Mouse (Mus musculus) thymus, adult 18-20 months (tissue): ENCODE data around the gene D10Jhu81e.
"Not testable (repeated sequence)": the region's sequence is repeated elsewhere in the genome, so short reads cannot be mapped to it uniquely, and the experiment has no call there.

Experiments used
- DNase-seq, 2 experiments: peaks; one replicate each; pipeline ENCODE4 v3.0.0; 2022; ENCODE audit warnings: mixed read lengths in 2 of 2

Gene D10Jhu81e

GRCm38 (mm10) chr10:78129423-78129822 lies 40.2 kb downstream of the D10Jhu81e start:
- no peak for DNase-seq

- no peak for DNase-seq
Observed at GRCm38 (mm10) chr10:78128647-78129046, 40.9 kb downstream of the D10Jhu81e start.

GRCm38 (mm10) chr10:78127931-78128330 lies 41.7 kb downstream of the D10Jhu81e start:
- no peak for DNase-seq

GRCm38 (mm10) chr10:78127046-78127870 lies 42.3 kb downstream of the D10Jhu81e start:
- no peak for DNase-seq

DNA sequence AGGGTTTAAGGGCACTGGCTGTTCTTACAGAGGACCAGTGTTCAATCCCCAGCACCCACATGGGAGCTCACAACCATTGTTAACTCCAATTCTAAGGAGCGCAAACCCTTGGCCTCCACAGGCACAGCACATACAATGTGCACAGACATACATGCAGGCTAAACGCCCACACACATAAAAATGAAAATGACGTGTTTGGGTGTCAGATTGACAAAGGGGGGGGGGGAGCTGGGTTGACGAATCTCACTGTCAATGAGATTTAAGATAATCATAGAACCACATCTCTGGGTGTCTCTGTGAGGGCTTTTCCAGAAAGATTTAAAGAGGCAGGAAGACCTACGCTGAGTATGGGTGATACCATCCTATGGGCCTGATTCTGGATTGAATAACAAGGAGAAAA lies 43.3 kb downstream of the D10Jhu81e start:
- DNase-seq, result no peak

GRCm38 (mm10) chr10:78125061-78125460 lies 44.5 kb downstream of the D10Jhu81e start:
- not testable (repeated sequence) for DNase-seq

DNA sequence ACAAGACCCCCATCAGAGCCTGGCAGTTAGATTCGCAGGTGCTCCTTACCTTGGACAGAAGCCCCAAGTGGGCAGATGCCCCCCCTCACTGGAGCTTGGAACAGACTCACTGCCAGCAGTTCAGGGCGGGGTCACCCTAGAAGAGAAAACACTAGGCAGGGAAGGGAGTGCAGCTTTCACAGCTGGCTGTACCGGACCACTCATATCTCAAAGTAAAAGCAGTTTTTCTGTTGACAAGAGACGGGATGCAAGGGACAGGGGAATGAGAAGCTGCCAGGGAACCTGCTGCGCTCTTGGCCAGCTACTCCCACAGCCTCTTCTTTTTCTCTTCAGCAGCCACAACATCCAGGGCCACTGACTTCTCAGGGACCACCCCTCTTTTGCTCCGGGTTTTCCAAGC lies 45.4 kb downstream of the D10Jhu81e start:
- DNase-seq, result not testable (repeated sequence)

DNA sequence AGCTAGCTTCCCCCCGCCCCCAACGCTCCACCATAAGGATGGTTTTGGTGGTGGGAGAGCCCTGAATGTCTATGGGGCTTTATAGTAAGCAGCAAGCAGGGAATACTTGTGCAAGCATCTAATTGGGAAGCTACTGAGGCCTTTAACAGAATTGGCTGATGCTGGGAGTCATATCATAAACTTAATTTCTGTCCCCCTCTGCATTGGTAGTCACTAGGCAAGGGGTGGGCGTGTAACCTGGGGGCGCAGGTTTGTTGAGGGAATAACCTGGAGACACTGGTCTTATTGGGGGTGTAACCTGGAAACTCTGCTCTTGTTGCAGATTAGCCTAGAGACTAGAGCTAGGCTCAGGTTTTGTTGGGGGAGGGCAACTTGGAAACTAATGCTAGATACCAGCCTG lies 50.2 kb downstream of the D10Jhu81e start:
- no peak for DNase-seq

GRCm38 (mm10) chr10:78115153-78115552 lies 54.4 kb downstream of the D10Jhu81e start:
- DNase-seq, result no peak

DNA sequence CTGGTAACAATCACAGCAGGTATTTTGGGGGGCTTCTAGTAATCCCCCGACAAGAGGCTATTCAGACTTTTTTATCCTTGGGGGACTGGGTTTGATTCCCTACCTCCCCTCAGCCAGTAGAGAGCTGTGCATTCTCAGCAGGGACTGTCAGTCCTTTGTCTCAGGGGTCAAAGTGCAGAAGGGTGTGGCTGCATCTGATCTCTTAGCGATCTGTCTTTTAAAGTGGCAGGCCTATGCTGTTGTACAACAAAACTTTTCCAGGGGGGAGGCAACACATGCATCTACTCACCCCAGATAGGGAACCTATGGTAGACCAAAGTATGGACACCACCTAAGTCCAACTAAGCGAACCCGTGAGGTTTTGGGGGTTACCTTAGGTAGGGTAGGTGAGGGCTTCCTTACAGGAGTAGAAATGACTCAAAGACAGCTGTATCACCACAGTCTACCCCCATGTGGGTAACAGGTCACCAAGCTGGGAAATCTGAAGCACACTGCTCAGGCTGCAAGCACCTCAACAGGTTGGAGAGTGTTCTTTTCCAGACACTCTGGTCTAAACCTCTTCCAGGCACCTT lies 55.0 kb downstream of the D10Jhu81e start:
- DNase-seq, result no peak
